Mouse (Mus musculus) NIH3T3 (cell line): Measurements from ENCODE around the gene Zfp217.
"Not testable (repeated sequence)": the region's sequence is repeated elsewhere in the genome, so short reads cannot be mapped to it uniquely, and the experiment has no call there.

Source experiments
- DNase-seq: peaks from one replicate; pipeline ENCODE4 v3.0.0-alpha.2; 2012; ENCODE audit warnings: low read depth

The Zfp217 gene

DNA sequence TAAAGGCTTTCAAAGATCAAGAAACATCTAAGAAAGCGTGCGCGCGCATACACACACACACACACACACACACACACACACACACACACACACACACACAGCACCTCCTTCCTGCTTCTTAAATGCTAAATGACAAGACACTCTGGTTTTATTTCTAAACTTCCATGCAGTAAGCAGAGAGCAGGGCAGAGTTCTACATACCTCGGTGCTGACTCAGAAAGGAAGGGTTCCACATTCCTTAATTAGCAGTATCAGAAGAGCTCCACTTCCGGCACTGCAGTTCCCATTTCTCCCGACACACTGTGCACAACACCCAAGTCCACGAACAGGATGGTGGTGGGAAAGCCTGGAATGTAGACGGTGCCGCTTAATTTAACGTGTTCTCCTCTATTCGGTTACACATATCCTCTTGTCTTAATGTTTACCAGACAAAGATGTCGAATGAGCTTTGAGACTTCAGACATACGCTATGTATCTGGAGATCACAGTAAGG lies at the start of gene Zfp217:
Zfp217 (minus strand) TSS at position 443 of the 493 bp plus-strand sequence.
- peak; percentile 68 for DNase-seq

DNA sequence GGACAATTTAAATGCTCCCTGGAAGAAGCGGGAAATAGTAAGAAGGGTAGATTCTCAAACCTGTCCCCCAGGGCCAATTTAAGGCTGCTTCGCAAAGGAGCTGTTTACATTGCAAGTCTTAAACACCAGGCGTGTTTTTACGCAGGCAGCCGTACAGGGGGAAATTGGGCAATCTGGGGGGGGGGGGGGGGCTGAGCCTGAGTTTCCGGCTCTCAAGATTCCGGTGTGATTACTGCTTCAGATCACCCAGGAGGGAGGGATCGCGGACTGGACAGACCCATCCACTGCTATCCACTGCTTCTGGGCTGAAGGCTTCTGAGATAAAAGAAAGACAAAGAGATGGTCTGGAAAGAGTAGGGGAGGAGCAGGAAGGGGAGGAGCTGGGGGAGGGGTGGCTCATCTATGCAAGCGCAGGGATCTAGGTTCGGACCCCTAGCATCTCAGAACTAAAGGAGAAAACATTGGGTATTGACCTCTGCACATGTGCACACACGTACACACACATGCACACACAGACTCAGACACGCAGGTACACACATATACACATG lies 47.7 kb upstream of the Zfp217 start:
- no peak for DNase-seq

DNA sequence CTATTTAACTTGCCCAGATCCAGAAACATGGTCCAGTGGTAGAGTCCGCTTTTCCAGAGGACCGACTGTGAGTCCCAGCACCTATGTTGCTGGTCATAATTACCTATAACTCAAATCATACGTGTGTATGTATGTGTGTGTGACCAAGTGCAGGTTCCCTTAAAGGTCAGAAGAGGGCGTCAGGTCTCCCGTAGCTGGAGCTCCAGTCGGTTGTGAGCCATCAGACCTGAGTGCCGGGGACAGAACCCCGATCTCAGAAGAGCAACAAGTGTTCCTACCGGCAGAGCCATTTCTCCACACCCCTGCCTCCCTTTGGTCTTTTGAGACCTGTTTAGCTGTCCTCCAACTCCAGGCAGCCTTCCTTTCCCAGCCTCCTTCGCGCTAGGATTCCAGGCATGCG lies 46.9 kb upstream of the Zfp217 start:
- no peak for DNase-seq

DNA sequence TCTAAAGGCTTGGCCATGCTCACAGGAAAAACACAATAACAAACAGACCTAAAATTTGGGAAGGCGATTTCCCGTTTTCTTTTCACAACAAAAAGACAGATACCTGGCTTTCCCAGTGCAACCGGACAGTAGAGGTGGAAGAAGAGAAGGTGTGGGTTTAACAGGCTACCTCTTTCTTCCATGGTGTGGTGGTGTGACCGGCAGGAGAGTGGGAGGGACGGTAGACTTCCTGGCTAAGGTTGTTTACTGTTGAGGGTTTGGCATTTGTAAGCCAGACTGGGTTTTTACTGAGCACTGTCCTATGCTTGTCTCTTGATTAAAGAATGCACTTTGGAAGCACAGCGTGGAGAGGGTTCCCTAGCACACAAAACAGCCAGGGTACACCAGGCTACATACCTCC lies 45.9 kb upstream of the Zfp217 start:
- no peak for DNase-seq

DNA sequence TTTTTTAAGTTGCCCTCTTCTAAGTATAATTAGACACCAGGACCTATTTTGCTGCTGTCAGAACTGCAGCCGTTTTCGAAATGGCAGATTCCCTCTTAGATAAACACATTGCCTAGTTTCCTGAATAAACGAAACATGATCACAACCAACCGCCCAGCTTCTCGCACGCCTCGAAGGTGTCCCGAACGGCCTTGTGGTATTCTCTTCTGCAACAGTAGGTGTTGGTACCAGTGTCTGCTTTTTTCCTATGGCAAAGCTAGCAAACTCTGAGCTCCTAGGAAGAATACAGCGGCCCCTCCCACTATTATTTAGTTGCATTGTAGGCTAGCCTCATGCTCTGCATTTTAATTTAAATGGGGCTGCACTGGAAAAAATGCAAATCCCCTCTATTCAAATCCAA lies 45.3 kb upstream of the Zfp217 start:
- DNase-seq: no peak

DNA sequence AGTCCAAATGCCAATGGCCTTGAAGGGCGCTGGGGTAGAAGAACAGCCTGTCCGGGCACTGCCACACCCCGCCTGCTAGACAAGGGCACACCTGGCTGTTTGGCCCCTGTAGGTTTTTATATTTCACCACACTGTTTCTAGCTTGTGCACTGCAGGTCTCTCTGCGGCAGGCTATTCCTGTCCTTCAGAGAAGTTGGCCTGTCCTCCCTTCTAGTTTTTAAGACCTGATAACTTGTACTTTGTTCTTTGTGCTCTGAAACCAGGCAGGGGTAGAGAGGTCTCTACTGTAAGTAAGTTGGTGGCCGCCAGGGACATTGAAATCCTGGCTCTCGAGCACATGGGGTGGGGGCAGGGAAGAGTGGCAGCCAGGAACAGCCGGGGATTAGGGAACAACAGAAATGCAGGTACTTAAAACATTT lies 44.8 kb upstream of the Zfp217 start:
- no peak for DNase-seq

DNA sequence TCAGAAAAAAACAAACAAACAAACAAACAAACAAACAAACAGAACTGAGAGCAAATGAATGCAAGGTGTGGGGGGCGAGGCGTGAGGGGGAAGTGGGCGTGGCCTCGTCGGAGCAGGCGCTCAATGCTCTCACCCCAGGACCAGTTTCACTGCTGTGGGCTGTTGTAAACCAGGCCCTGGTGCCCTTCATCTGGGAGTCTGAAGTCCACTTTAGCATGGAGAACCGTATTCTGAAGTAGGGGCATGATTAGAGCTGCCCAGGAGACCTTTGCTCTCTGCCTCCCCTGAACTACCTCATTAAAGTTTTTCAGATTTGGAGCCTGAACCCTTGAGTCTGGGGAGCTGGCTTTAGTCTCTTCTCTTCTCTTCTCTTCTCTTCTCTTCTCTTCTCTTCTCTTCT lies 40.8 kb upstream of the Zfp217 start:
- no peak for DNase-seq

DNA sequence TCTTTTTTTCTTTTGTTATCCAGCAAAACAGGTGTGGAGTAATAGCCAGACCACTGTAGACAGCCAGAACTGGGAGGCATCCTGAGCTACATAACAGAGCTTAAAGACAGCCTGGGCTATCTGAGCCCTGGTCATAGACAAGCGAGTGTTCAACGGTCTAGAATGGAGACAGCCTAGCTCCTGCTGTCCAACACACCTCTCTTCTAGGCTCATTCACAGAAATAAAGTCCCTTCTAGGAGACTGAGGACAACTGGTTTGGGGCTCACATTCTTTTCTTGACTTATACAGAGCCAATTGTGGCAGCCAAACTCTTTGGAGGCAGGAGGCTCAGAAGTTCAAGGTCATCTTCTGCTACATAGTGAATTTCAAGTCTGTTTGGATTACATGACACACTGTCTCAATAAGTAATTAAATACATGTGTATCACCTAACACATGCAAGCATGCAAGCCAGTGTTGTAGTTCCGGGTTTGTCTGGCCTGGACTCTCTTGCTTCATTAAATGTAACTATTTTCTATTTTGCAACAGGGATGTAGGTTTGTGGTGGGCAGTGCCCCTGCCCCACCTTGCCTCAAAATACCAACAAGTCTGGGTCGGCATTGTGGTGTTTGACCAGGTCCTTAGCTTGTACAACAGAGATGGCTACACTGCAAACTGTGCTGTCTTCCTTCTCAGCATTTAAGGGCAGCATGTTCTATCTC lies 37.4 kb upstream of the Zfp217 start:
- DNase-seq: peak; percentile 23

DNA sequence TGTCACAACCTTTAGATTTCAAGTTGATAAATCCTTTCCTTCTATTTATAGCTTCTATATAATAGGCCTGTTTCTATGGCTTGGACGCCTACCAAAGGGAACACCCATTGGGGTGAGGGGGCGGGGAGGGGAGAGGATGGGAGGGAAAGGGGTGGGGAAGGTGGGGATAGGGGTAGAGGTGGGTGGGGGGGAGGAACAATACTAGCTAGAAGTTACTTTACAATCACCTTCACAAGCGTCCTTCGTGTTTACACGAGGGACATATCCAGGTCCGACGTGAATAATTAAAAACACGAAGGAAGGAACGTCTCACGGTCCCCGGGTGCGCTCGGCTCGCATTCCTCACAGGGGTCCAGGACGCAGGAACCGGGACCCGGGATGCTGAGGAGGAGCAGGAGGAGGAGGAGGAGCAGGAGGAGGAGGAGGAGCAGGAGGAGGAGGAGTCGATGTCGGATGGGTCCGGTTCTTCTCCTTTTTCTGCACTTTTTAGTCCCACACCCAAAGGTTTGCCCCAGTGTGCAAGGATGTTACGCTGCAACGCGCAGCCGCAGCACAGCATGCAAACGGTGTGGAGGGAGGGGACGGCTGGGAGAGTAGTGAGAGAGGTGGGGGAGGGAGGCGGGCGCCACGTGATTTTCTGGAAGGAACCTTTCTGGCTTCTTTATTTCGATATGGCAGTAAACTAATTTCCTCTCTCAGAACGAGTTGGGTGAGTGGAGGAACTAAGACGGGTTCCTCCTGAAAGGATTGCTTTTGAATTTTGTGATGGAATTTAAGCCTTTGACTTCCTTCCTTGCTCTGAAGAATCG lies 36.5 kb upstream of the Zfp217 start:
- peak; percentile 85 for DNase-seq

DNA sequence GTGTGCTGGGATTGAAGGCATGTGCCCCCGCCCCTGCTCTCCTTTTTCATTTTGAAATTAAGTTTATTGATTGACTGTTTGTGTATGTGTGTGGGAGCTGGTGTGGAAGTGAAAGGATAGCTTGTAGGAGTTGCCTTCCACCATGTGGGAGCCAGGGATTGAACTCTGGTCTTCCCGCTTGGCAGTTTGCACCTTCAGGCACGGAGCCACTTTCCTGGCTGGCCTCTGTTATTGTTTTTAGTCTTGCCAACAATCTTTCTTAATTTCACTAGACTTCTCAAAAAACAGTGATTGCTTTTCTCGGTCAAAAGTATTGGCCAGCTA lies 35.9 kb upstream of the Zfp217 start:
- no peak for DNase-seq

DNA sequence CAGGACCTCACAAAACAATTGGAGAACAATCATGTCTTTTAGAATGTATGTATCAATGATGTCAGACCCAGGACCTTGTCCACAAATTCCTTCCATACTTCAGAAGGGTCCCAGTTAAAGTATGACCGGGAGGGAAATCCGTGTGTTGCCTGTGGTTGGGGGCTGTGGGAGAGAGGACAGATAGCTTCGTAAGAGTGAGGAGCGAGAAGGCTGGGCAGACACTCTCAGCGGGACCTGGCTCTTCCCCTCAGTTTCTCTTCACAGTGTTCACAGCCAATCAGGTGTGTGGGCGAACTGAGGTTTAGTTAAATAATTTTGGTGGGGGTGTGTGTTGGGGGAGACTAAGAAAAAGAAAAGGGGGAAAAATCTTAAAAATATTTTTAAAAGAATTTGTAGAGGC lies 34.0 kb upstream of the Zfp217 start:
- no peak for DNase-seq

DNA sequence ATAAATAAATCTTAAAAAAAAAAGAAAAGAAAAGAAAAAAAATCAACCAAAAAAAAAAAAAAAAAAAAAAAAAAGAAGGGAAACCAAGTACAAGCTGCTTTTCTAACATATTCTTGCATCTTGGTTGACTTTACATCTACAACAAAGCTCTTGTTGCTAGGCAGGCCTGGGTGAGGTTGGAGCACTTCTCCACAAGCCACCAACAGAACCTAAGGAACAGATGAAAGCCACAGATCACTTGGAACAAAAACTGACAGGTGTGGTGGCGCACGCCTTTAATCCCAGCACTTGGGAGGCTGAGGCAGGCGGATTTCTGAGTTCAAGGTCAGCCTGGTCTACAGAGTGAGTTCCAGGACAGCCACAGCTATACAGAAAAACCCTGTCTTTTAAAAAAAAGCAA lies 32.9 kb upstream of the Zfp217 start:
- not testable (repeated sequence) for DNase-seq

DNA sequence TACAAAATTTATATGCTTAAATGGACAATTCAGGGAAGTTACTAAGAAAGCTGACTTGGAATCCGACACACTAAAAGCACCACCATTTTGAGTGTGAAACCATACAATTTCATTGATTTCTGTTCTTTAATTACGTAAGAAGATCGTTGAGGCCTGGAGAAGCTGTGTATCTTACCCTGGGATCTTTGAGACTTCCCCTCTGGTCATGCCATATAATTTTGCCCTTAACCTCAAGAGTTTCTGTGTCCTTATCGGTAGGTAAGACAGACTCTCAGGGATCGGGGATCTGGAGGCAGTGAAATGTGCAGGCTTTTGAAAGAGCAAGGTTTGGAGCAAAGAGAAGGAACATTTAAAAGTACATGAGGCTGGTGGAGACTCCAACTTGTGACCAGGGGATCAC lies 31.4 kb upstream of the Zfp217 start:
- no peak for DNase-seq

DNA sequence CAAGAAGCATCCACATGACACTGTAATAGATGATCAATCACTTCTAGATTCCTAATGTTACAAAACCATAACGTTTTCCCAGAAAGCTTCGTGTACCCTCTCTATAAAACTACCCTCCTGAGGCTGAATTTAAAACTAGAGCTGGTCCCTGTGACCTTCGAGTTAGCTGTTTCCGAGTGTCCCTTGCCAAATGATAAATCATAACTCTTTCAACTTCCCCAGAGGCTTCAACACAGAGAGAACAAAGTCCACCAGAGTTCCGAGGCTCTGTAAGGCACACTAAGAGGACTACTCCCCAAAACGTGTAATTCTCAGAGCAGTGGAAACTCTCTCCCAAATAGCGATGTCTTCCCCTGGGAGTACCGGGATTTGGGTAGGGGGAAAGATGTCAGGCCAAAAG lies 29.4 kb upstream of the Zfp217 start:
- peak; percentile 20 for DNase-seq

DNA sequence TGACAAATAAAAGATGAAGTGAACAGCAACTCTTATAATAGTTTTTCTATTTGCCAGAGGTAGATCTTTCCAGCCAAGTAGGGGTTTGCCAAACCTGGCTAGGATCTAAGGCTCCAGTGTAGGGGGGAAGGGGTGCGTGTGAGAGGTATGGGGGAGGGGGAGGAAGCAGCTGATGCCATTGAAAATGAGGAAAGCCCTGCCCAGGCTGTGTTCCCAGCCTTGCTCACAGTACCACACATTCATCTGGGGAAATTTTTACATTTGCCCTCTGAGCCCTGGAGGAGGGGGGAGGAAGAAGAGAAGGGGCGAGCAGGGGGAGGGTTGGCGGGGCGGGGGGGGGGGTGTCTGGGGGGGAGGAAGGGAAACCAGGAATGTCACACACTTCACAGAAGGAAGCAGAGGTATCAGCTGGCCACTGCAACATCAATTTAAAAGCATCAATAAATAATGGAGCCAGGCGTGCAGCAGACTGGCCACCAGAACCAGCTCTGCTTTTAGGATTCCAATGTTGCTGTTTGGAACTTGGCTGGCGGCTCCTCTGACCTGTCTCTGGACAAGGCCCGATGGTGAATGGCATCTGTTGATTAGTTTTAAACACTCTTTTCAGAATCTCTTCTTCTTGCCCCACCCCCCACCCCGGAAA lies 28.5 kb upstream of the Zfp217 start:
- no peak for DNase-seq

DNA sequence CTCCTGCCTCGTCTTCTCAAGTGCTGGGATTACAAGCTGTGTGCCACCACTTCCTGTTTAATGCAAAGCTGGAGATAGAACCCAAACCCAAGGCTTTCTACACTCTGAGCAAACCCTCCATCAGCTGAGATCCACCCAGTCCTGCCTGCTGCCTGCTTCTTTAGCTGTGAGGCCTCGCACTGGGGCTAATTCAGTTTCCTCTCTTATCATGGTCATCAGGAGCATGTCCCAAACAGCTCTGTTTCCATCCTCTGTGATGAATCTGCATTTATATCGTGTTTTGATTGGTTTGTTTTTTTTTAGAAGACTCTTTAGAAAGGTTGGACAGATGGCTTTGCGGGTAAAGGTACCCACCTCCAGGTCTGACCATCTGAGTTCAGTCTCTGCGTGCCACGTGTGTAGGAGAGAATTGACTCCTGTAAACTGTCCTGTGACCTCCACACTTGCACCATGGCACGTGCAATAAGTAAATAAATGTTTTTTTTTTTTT lies 27.8 kb upstream of the Zfp217 start:
- no peak for DNase-seq

DNA sequence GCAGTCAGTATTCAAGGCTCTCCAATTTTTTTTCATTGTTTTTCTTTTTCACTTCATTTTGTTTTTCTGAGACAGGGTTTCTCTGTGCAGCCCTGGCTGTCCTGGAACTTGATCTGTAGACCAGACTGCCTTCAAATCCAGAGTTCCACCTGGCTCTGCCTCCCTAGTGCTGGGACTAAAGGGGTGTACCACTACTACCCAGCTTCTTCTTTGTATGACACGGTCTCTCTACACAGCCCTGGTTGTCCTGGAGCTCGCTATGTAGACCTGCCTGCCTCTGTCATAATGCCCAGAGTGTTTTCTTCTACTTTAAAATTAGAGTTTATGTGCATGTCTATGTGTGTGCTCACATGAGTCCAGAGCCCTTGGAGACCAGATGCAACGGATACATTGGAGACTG lies 27.3 kb upstream of the Zfp217 start:
- DNase-seq: no peak

DNA sequence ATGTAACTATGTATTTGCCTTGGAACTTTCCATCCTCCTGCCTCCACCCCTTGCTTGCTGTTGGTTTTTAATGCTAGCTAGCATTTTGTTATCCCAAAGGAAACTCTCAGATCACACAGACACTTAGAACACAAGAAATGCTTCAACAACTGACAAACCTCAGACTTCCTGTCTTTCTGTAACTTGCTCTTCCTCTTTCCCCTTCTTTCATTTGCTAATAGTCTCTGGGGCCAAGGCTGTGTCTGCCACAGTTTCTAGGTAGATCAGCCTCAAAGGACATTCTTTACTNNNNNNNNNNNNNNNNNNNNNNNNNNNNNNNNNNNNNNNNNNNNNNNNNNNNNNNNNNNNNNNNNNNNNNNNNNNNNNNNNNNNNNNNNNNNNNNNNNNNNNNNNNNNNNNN lies 21.2 kb upstream of the Zfp217 start:
- no peak for DNase-seq

DNA sequence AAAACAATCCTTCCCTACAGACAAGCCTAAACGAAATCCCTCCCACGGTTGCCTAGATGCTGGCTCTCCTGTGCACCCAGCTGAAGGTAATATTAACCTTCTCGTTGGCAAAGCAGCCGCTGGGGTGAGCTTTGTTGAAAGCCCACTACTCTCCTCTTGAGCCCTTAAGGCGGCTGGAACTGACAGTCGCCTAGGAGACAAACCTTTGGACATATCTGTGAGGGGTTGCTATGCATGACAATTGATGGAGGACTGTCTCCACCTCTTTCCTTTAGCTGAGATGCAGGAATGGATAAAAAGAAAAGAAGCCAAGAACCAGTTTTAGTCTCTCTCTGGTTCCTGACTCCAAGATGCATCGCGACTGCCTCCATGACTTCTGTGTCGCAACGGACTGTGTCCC lies 17.7 kb upstream of the Zfp217 start:
- no peak for DNase-seq

DNA sequence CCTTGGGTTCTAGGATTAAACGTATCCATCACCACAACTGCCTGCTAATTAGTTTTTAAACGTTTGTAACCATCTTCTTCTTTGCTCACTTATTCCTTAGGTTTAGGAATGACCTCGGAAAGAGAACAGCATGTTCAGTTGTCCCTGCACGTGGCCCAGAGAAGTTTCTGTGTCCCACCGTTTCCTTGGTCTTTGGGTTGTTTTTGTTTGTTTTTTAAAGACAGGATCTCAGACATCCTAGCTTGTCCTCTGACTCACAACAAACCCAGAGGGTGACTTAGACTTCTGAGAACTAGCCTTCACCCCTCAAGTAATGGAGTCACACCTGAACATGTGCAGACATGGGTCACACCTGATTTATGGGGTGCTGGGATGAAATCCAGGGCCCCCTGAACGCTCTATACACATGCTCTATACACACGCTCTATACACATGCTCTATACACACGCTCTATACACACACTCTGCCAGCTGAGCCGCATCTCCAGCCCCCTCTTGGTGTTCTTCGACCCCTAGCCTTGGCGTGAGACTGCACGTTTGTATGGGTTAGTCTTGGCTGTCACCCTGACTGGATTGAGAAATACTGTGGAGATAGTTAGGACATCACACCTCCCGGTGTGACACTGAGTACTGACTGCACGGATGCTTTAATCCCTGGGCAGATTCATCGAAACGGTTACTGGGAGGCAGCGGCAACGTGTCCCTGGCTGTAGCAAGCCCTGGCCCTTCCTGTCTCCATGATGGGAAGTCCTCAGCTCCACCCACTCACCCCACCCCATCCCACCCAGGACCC lies 16.0 kb upstream of the Zfp217 start:
- no peak for DNase-seq

DNA sequence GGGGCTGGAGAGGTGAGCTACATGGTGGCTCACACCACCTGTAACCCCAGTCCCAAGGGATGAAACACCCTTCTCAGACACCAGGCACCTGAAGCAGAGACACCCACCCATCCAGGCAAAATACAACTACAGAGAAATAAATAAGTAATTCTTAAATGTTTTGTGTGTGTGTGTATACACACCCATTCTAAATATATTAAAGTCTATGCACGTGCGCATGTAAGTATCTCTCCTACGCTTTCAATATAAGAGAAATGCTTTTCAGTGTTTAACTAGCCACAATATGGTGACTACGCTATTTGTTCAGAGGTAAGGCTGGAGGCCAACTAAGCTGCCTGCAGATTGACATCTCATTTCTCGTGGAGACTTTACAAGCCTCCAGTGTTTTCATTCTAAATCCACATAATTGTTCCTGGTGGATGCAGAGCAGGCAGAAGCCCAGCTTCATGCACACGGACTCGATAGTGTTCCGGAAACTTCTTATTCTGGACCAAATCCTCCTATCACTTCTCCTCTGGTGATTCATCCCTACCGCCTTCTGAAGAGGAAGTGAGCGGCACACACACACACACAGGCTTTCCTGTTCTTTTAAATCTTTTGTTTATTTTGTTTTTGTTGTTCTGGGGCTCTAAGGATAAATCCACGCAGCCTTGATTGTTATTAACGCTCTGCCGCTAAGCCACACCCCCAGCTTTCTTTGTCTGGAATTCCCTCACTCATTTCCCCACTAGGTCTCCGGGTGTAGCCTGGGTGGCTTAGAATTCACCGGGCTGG lies 12.1 kb upstream of the Zfp217 start:
- DNase-seq: no peak
